Mouse (Mus musculus): ENCODE measurements around the gene Smco2. TPM values are rescaled to one million over a fixed set of nuclear protein-coding genes. Genes with fewer than 3 reads are reported as not detected.

Gene Smco2
- polyA plus RNA-seq, 1 experiment from 2014 or later: not detected

DNA sequence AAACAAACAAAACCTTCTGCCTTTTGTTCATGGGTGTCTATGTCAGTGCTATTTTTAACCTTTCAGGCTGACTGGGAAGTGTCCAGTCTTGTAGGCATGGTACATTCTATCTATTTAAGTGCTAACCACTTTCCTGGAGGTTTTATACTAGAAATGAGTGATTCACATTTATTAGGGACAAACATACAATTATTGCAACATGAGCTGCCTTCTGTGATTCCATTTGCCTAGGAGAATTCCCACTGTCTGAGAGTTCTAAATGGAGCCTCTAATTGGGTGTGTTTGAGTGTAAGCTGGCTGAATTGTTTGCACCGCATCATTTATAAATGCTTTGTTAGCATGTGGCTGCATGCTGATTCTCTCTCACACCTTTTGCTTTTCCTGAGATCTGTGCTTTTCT lies 65.9 kb downstream of the Smco2 start:
- Histone ChIP-seq H3K36me3 (ENCODE audit: insufficient read depth, low read length) (no peaks in the 10 kb centered on the region), H3K4me3 (ENCODE audit: low read depth, low read length) (no peak overlapping the region), H3K27ac (ENCODE audit: low read length) (no peak overlapping the region), H3K9ac (replicated peaks; ENCODE audit: low read depth) (no peak overlapping the region), H3K9me3 (ENCODE audit: low read length) (no peaks in the 10 kb centered on the region), H3K27me3 (replicated peaks; ENCODE audit: insufficient read depth, low read length) (no peaks in the 10 kb centered on the region), H3K4me1 (ENCODE audit: insufficient read depth, low read depth, low read length) (peaks cover 18% of the 10 kb centered on the region; the same call in 1 of the 2 replicates), H3K4me2 (replicated peaks; ENCODE audit: low read depth, low read length) (no peak overlapping the region)
- 0 out of 2 replicates have a peak, but pooled peaks have one; percentile 19 for ATAC-seq
- no peak for TF ChIP-seq EP300 (IDR thresholded peaks at IDR 0.05)
- TF ChIP-seq CTCF (IDR thresholded peaks at IDR 0.05): no peak
- 75% methylated on average over 1 of the region's 1 CpGs for WGBS
- peak; percentile 44 for DNase-seq (ENCODE audit: low spot score)

DNA sequence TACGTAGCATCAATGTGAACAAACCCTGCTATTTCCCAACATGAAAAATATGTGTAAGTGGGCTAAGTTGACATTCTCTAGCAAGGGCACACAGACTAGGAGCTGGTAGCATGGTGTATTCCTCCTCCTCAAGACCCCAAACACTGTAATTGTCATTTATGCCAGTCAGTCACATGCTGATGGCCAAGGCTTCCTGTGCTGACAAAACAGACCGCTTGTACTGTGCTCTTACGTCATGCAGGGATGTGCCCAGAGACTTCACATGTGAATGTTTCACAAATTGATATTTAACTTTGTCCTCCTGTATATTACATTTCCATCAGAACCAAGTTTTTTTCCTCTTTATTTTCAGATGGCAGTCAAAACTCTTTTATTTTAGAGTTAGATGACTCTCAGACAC lies 67.5 kb downstream of the Smco2 start:
- no peak overlapping the region for H3K4me3 ChIP-seq (ENCODE audit: low read depth, low read length)
- ATAC-seq (no peak), DNase-seq (ENCODE audit: low spot score) (no peak)
- H3K9me3 ChIP-seq (ENCODE audit: low read length): no peaks in the 10 kb centered on the region
- H3K4me2 ChIP-seq (replicated peaks; ENCODE audit: low read depth, low read length): no peak overlapping the region
- H3K4me1 ChIP-seq (ENCODE audit: insufficient read depth, low read depth, low read length): peaks cover 18% of the 10 kb centered on the region; the same call in 1 of the 2 replicates
- no peak for TF ChIP-seq CTCF (IDR thresholded peaks at IDR 0.05)
- no peak for TF ChIP-seq EP300 (IDR thresholded peaks at IDR 0.05)
- no peak overlapping the region for H3K9ac ChIP-seq (replicated peaks; ENCODE audit: low read depth)
- no peaks in the 10 kb centered on the region for H3K27me3 ChIP-seq (replicated peaks; ENCODE audit: insufficient read depth, low read length)
- WGBS: 70% methylated on average over 3 of the region's 3 CpGs
- H3K36me3 ChIP-seq (ENCODE audit: insufficient read depth, low read length): no peaks in the 10 kb centered on the region
- H3K27ac ChIP-seq (ENCODE audit: low read length): no peak overlapping the region

DNA sequence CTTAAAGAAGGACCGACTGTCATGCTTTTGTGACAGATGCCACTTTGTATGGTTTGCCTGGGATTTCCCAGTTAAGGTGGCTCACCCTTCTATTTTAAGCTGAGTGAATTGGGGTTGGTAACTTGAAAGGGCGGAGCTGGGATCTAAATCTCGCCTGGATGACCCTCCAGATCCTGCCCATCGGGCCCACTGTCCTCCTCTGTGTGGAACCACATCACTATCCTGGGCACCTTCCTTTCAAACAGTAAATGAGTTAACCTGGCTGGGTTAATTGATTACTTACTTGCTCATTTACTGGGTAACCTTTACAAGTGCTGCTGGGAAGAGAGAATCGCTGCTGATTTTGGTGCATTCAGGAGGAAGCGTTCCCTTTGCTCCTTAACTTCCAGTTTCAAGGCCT lies 68.4 kb downstream of the Smco2 start:
- no peak for TF ChIP-seq EP300 (IDR thresholded peaks at IDR 0.05)
- no peak for TF ChIP-seq CTCF (IDR thresholded peaks at IDR 0.05)
- H3K27ac ChIP-seq (ENCODE audit: low read length): no peak overlapping the region
- ATAC-seq (no peak), DNase-seq (ENCODE audit: low spot score) (no peak)
- no peaks in the 10 kb centered on the region for H3K36me3 ChIP-seq (ENCODE audit: insufficient read depth, low read length)
- H3K4me3 ChIP-seq (ENCODE audit: low read depth, low read length): no peak overlapping the region
- H3K9me3 ChIP-seq (ENCODE audit: low read length): no peaks in the 10 kb centered on the region
- H3K9ac ChIP-seq (replicated peaks; ENCODE audit: low read depth): no peak overlapping the region
- 94% methylated on average over 6 of the region's 6 CpGs for WGBS
- H3K4me2 ChIP-seq (replicated peaks; ENCODE audit: low read depth, low read length): no peak overlapping the region
- H3K4me1 ChIP-seq (ENCODE audit: insufficient read depth, low read depth, low read length): peaks cover 12% of the 10 kb centered on the region; the same call in 1 of the 2 replicates
- H3K27me3 ChIP-seq (replicated peaks; ENCODE audit: insufficient read depth, low read length): no peaks in the 10 kb centered on the region

Other genes starting within 250 kb of the Smco2 start
- 112 and 117 TPM in 2 replicates for gene Med21, start 207.6 kb upstream of the Smco2 start, polyA plus RNA-seq (2015; fragmentation: Nextera tagmentation; extraction: Ambion mirVana)
- gene Tm7sf3, start 207.3 kb upstream of the Smco2 start, polyA plus RNA-seq (2015; fragmentation: Nextera tagmentation; extraction: Ambion mirVana): 20.0 and 21.7 TPM in 2 replicates
- gene Stk38l, start 125.1 kb upstream of the Smco2 start, polyA plus RNA-seq (2015; fragmentation: Nextera tagmentation; extraction: Ambion mirVana): 13.2 and 14.2 TPM in 2 replicates
- gene Arntl2, start 54.0 kb upstream of the Smco2 start, polyA plus RNA-seq (2015; fragmentation: Nextera tagmentation; extraction: Ambion mirVana): 0.81 and 0.85 TPM in 2 replicates
- gene Ppfibp1, start 38.4 kb downstream of the Smco2 start, polyA plus RNA-seq (2015; fragmentation: Nextera tagmentation; extraction: Ambion mirVana): 50.5 and 53.5 TPM in 2 replicates
- gene 1700034J05Rik, start 104.3 kb downstream of the Smco2 start, polyA plus RNA-seq (2015; fragmentation: Nextera tagmentation; extraction: Ambion mirVana): 0.13 and 0.17 TPM in 2 replicates
- gene Rep15, start 182.5 kb downstream of the Smco2 start, polyA plus RNA-seq (2015; fragmentation: Nextera tagmentation; extraction: Ambion mirVana): 0.61 and 0.71 TPM in 2 replicates
- gene Mrps35, start 192.7 kb downstream of the Smco2 start, polyA plus RNA-seq (2015; fragmentation: Nextera tagmentation; extraction: Ambion mirVana): 64.7 and 69.3 TPM in 2 replicates
- 3.4 and 3.6 TPM in 2 replicates for gene Mansc4, start 236.9 kb downstream of the Smco2 start, polyA plus RNA-seq (2015; fragmentation: Nextera tagmentation; extraction: Ambion mirVana)
- gene Klhl42, start 241.3 kb downstream of the Smco2 start, polyA plus RNA-seq (2015; fragmentation: Nextera tagmentation; extraction: Ambion mirVana): 3.9 and 4.4 TPM in 2 replicates

Data from lung, postnatal 0 days (tissue).